Mouse (Mus musculus): ENCODE measurements around the gene Gm20388. TPM values are rescaled to one million over a fixed set of nuclear protein-coding genes. Genes with fewer than 3 reads are reported as not detected.

Gene Gm20388
- polyA plus RNA-seq, 1 experiment: 28.1 TPM

DNA sequence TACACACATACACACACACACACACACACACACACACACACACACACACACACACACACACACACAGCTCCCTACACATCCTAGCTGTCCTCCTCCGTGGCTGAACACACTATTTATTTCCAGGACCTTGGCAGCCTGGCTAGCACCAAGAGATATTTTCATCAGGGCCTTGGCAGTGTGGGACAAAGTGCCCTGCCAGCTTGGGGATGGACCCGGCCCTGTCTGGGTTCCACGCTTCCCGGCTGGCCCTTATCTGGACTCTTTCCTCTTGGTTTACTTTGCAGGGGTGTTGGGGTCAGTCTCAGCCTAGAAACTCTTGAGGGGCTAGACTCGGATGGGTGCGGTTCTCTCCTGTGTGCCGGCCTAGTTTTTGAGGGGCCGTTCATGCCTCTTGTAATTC, 89.8 kb downstream of the Gm20388 start:
- TF ChIP-seq EP300 (IDR thresholded peaks at IDR 0.05; ENCODE audit: insufficient read depth, low read depth, low read length) (no peak), CTCF (IDR thresholded peaks at IDR 0.05; ENCODE audit: low read depth, low read length) (no peak), POLR2A (IDR thresholded peaks at IDR 0.05; ENCODE audit: insufficient read depth, low read length) (no peak)
- H3K27me3 ChIP-seq (ENCODE audit: control insufficient read depth, insufficient read depth, low read length, poor library complexity, severe bottlenecking): no peaks in the 10 kb centered on the region
- no peak overlapping the region for H3K27ac ChIP-seq (ENCODE audit: insufficient read depth, low read length)
- H3K9me3 ChIP-seq (replicated peaks; ENCODE audit: control insufficient read depth, insufficient read depth, low read length, poor library complexity, severe bottlenecking): no peaks in the 10 kb centered on the region
- H3K36me3 ChIP-seq (ENCODE audit: control insufficient read depth, insufficient read depth, low read length, poor library complexity, severe bottlenecking): no peaks in the 10 kb centered on the region
- no peak overlapping the region for H3K9ac ChIP-seq (ENCODE audit: low read depth, poor library complexity, severe bottlenecking)
- H3K4me1 ChIP-seq (ENCODE audit: control insufficient read depth, insufficient read depth, low read length): no peaks in the 10 kb centered on the region
- H3K4me3 ChIP-seq (ENCODE audit: low read depth, low read length): no peak overlapping the region

DNA sequence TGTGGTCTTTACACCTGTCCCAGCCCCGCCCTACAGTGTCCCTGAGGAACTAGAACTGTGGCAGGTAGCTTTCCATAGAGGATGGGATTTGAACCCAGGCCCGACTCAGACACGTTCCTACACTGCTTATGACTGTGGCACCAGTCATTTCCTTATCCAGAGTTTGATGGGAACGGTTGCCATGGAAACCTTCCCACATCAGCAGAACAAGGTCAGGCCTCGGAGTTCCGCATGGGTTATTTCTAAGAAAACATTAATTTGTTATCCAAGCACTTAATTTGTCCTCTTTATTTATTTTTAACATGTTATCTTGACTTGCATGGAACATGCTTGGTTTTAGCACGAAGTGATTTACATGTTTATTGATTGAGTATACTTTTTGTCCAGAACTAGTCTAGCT, 91.1 kb downstream of the Gm20388 start:
- Histone ChIP-seq H3K9ac (ENCODE audit: low read depth, poor library complexity, severe bottlenecking) (no peak overlapping the region), H3K27me3 (ENCODE audit: control insufficient read depth, insufficient read depth, low read length, poor library complexity, severe bottlenecking) (no peaks in the 10 kb centered on the region), H3K4me3 (ENCODE audit: low read depth, low read length) (no peak overlapping the region), H3K4me1 (ENCODE audit: control insufficient read depth, insufficient read depth, low read length) (no peaks in the 10 kb centered on the region), H3K9me3 (replicated peaks; ENCODE audit: control insufficient read depth, insufficient read depth, low read length, poor library complexity, severe bottlenecking) (no peaks in the 10 kb centered on the region), H3K36me3 (ENCODE audit: control insufficient read depth, insufficient read depth, low read length, poor library complexity, severe bottlenecking) (no peaks in the 10 kb centered on the region), H3K27ac (ENCODE audit: insufficient read depth, low read length) (no peak overlapping the region)
- no peak for TF ChIP-seq CTCF (IDR thresholded peaks at IDR 0.05; ENCODE audit: low read depth, low read length)
- no peak for TF ChIP-seq POLR2A (IDR thresholded peaks at IDR 0.05; ENCODE audit: insufficient read depth, low read length)
- no peak for TF ChIP-seq EP300 (IDR thresholded peaks at IDR 0.05; ENCODE audit: insufficient read depth, low read depth, low read length)

DNA sequence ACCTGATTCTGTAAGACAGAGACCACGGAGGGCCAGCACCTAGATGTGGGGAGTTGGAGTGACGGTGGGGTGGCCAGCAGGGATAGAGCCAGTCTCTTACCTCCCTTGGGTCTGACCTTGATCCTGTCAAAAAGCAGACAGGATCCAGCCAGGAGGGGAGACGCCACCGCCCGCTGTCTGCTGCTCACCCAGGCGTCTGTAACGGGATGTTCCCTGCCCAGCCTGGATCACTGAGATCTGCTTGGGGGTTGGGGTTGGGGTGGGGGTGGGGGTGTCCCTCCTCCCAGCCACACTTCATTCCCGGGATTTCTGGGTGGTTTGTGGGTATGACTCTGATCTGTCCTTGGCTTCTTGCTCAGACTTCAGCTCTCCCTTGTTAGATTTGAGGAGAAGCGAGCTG, 91.7 kb downstream of the Gm20388 start:
- Histone ChIP-seq H3K27me3 (ENCODE audit: control insufficient read depth, insufficient read depth, low read length, poor library complexity, severe bottlenecking) (no peaks in the 10 kb centered on the region), H3K9ac (ENCODE audit: low read depth, poor library complexity, severe bottlenecking) (no peak overlapping the region), H3K9me3 (replicated peaks; ENCODE audit: control insufficient read depth, insufficient read depth, low read length, poor library complexity, severe bottlenecking) (no peaks in the 10 kb centered on the region), H3K27ac (ENCODE audit: insufficient read depth, low read length) (no peak overlapping the region), H3K36me3 (ENCODE audit: control insufficient read depth, insufficient read depth, low read length, poor library complexity, severe bottlenecking) (no peaks in the 10 kb centered on the region), H3K4me3 (ENCODE audit: low read depth, low read length) (no peak overlapping the region), H3K4me1 (ENCODE audit: control insufficient read depth, insufficient read depth, low read length) (no peaks in the 10 kb centered on the region)
- TF ChIP-seq POLR2A (IDR thresholded peaks at IDR 0.05; ENCODE audit: insufficient read depth, low read length) (no peak), EP300 (IDR thresholded peaks at IDR 0.05; ENCODE audit: insufficient read depth, low read depth, low read length) (no peak), CTCF (IDR thresholded peaks at IDR 0.05; ENCODE audit: low read depth, low read length) (no peak)

DNA sequence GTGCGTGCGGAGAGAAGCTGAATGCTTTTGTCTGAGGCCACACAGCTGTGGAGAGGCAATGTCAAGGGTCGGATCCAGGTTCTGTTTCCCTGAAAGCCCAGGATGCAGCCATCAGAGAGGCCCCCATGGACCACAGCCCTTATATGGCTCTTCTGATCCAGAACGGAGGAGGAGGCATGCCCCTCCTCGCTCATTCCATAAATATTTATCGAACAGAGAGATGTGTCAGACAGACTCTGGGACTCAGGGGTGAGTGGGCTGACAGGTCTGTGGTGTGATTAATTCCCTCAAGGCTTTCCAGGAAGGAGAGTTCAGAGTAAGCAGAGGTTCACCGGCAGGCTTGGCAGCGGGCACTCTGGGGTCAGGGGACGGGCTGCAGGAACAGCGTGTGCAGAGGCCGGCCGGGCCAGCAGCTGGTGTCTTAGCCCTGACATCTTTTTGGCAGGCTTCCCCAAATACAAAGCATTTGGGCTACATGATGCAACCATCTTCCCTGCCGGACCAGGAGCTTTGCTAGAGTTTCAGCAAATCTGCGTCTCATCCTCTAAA, 93.6 kb downstream of the Gm20388 start:
- Histone ChIP-seq H3K4me3 (ENCODE audit: low read depth, low read length) (no peak overlapping the region), H3K27me3 (ENCODE audit: control insufficient read depth, insufficient read depth, low read length, poor library complexity, severe bottlenecking) (no peaks in the 10 kb centered on the region), H3K36me3 (ENCODE audit: control insufficient read depth, insufficient read depth, low read length, poor library complexity, severe bottlenecking) (no peaks in the 10 kb centered on the region), H3K9ac (ENCODE audit: low read depth, poor library complexity, severe bottlenecking) (no peak overlapping the region), H3K9me3 (replicated peaks; ENCODE audit: control insufficient read depth, insufficient read depth, low read length, poor library complexity, severe bottlenecking) (no peaks in the 10 kb centered on the region), H3K27ac (ENCODE audit: insufficient read depth, low read length) (no peak overlapping the region), H3K4me1 (ENCODE audit: control insufficient read depth, insufficient read depth, low read length) (no peaks in the 10 kb centered on the region)
- TF ChIP-seq POLR2A (IDR thresholded peaks at IDR 0.05; ENCODE audit: insufficient read depth, low read length) (no peak), EP300 (IDR thresholded peaks at IDR 0.05; ENCODE audit: insufficient read depth, low read depth, low read length) (no peak)

DNA sequence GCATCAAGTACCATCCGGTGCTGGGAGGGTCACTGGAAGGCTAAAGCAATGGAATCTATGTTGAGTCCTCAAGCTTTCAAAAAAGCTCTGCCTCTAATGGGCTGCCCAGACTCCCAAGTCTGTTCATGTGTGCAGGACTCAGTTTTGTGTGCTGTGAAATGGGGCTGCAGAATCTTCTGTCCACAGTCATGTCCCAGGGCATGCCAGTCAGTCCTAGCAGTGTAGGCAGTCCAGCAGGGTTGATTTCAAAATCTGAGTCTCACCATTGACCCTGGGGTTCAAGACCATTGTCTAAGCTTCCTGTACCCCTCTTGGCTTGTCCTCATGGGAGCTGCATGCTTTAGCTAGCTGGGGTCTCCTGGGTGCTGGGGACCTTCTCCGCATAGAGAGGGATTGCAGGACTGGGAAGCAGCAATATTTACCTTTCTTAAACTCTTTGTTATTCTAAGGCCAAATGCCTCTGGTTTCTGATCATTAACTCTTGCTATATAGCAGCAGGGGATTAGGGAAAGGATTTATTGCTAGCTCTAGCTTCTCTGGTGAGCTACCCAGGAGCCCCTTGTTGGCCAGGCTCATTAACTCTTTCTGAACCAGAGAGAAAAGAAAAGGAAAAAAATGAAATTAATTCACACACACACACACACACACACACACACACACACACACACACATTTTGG, 94.2 kb downstream of the Gm20388 start:
- Histone ChIP-seq H3K4me3 (ENCODE audit: low read depth, low read length) (no peak overlapping the region), H3K4me1 (ENCODE audit: control insufficient read depth, insufficient read depth, low read length) (no peaks in the 10 kb centered on the region), H3K9me3 (replicated peaks; ENCODE audit: control insufficient read depth, insufficient read depth, low read length, poor library complexity, severe bottlenecking) (no peaks in the 10 kb centered on the region), H3K9ac (ENCODE audit: low read depth, poor library complexity, severe bottlenecking) (no peak overlapping the region), H3K36me3 (ENCODE audit: control insufficient read depth, insufficient read depth, low read length, poor library complexity, severe bottlenecking) (no peaks in the 10 kb centered on the region), H3K27ac (ENCODE audit: insufficient read depth, low read length) (no peak overlapping the region), H3K27me3 (ENCODE audit: control insufficient read depth, insufficient read depth, low read length, poor library complexity, severe bottlenecking) (no peaks in the 10 kb centered on the region)
- TF ChIP-seq CTCF (IDR thresholded peaks at IDR 0.05; ENCODE audit: low read depth, low read length) (no peak), POLR2A (IDR thresholded peaks at IDR 0.05; ENCODE audit: insufficient read depth, low read length) (no peak), EP300 (IDR thresholded peaks at IDR 0.05; ENCODE audit: insufficient read depth, low read depth, low read length) (no peak)

DNA sequence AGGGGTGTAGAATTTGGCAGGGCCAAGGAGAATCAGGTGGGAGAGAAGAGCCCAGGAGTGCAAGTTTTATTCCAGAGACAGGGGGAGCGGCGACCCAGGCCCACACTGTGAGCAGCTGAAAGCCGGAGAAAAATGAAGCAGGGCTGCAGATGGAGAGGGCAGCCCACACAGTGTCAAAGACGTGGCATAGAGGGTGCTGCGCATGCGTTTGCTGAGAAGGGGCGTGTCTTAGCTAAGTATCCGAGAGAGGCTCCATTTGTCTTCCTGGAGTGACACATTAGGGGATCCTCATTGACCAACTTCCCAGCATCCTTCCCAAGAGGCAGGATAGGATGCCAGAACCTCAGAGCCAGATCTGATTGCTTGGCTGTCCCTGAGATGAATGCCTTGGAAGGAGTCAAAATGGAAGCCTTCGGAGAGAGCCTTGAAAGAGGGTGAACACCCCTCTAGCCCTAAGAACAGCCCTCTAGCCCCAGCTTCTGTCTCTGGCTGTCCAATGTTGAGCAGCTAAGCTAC, 96.1 kb downstream of the Gm20388 start:
- TF ChIP-seq POLR2A (IDR thresholded peaks at IDR 0.05; ENCODE audit: insufficient read depth, low read length) (no peak), CTCF (IDR thresholded peaks at IDR 0.05; ENCODE audit: low read depth, low read length) (no peak), EP300 (IDR thresholded peaks at IDR 0.05; ENCODE audit: insufficient read depth, low read depth, low read length) (no peak)
- no peak overlapping the region for H3K27ac ChIP-seq (ENCODE audit: insufficient read depth, low read length)
- no peaks in the 10 kb centered on the region for H3K4me1 ChIP-seq (ENCODE audit: control insufficient read depth, insufficient read depth, low read length)
- no peak overlapping the region for H3K4me3 ChIP-seq (ENCODE audit: low read depth, low read length)
- H3K27me3 ChIP-seq (ENCODE audit: control insufficient read depth, insufficient read depth, low read length, poor library complexity, severe bottlenecking): no peaks in the 10 kb centered on the region
- no peak overlapping the region for H3K9ac ChIP-seq (ENCODE audit: low read depth, poor library complexity, severe bottlenecking)
- H3K9me3 ChIP-seq (replicated peaks; ENCODE audit: control insufficient read depth, insufficient read depth, low read length, poor library complexity, severe bottlenecking): no peaks in the 10 kb centered on the region
- no peaks in the 10 kb centered on the region for H3K36me3 ChIP-seq (ENCODE audit: control insufficient read depth, insufficient read depth, low read length, poor library complexity, severe bottlenecking)

Data from ES-Bruce4 (cell line).